Mouse (Mus musculus): Measurements from ENCODE around the gene Hjurp. TPM values are rescaled to one million over a fixed set of nuclear protein-coding genes. Genes with fewer than 3 reads are reported as not detected.

Hjurp gene
- total and polyA plus RNA-seq, 3 experiments: 59.4 to 103 (median 76.3) TPM

- Histone ChIP-seq H3K4me1 (ENCODE audit: control insufficient read depth in 1 of 2, insufficient read depth in 2 of 2, low read length in 2 of 2) (no peaks in the 10 kb centered on the region), H3K27ac (ENCODE audit: control insufficient read depth, low read depth, low read length) (no peak overlapping the region), H3K79me2 (ENCODE audit: control insufficient read depth, insufficient read depth, low read length, poor library complexity) (no peaks in the 10 kb centered on the region), H3K36me3 (ENCODE audit: control insufficient read depth in 1 of 2, insufficient read depth in 2 of 2, low read length in 2 of 2) (no peaks in the 10 kb centered on the region), H3K9me3 (replicated peaks; ENCODE audit: insufficient read depth, low read length) (no peaks in the 10 kb centered on the region), H3K9ac (ENCODE audit: control insufficient read depth, low read depth, low read length, poor library complexity, severe bottlenecking) (no peak overlapping the region), H3K4me3 (ENCODE audit: control insufficient read depth in 1 of 2, insufficient read depth in 1 of 2, low read depth in 2 of 2, low read length in 2 of 2) (no peak overlapping the region), H3K27me3 (ENCODE audit: control insufficient read depth in 1 of 2, insufficient read depth in 2 of 2, low read length in 2 of 2) (no peaks in the 10 kb centered on the region)
- TF ChIP-seq MEF2A (IDR thresholded peaks at IDR 0.05; ENCODE audit: extremely low read depth, insufficient replicate concordance, low read depth, low read length, poor library complexity, severe bottlenecking) (no peak), ELF1 (IDR thresholded peaks at IDR 0.05; ENCODE audit: low read depth, low read length) (no peak), ZNF384 (IDR thresholded peaks at IDR 0.05; ENCODE audit: low read depth, low read length) (no peak), TBP (IDR thresholded peaks at IDR 0.05; ENCODE audit: low read depth, low read length) (no peak), UBTF (IDR thresholded peaks at IDR 0.05; ENCODE audit: borderline replicate concordance, insufficient read depth, low read depth, low read length) (no peak), ZC3H11A (IDR thresholded peaks at IDR 0.05; ENCODE audit: low read depth, low read length) (no peak), POLR2AphosphoS5 (IDR thresholded peaks at IDR 0.05; ENCODE audit: borderline replicate concordance, low read depth, low read length) (no peak), MXI1 (IDR thresholded peaks at IDR 0.05; ENCODE audit: low read depth, low read length) (no peak), SIN3A (IDR thresholded peaks at IDR 0.05; ENCODE audit: low read length) (no peak), BHLHE40 (IDR thresholded peaks at IDR 0.05; ENCODE audit: borderline replicate concordance, low read depth, low read length) (no peak), HCFC1 (IDR thresholded peaks at IDR 0.05; ENCODE audit: low read depth, low read length) (no peak), MAFK (IDR thresholded peaks at IDR 0.05; ENCODE audit: borderline replicate concordance, low read depth, low read length) (no peak), NRF1 (IDR thresholded peaks at IDR 0.05; ENCODE audit: insufficient read depth, low read depth, low read length, poor library complexity, severe bottlenecking) (no peak)
- DNase-seq (ENCODE audit: low read depth, low spot score): no peak
These were observed 8.9 kb upstream of the Hjurp start for GRCm38 (mm10) chr1:88286136-88286845.

- Histone ChIP-seq H3K79me2 (ENCODE audit: control insufficient read depth, insufficient read depth, low read length, poor library complexity) (no peaks in the 10 kb centered on the region), H3K4me3 (ENCODE audit: control insufficient read depth in 1 of 2, insufficient read depth in 1 of 2, low read depth in 2 of 2, low read length in 2 of 2) (no peak overlapping the region), H3K27ac (ENCODE audit: control insufficient read depth, low read depth, low read length) (no peak overlapping the region), H3K9ac (ENCODE audit: control insufficient read depth, low read depth, low read length, poor library complexity, severe bottlenecking) (no peak overlapping the region), H3K4me1 (ENCODE audit: control insufficient read depth in 1 of 2, insufficient read depth in 2 of 2, low read length in 2 of 2) (no peaks in the 10 kb centered on the region), H3K36me3 (ENCODE audit: control insufficient read depth in 1 of 2, insufficient read depth in 2 of 2, low read length in 2 of 2) (no peaks in the 10 kb centered on the region), H3K27me3 (ENCODE audit: control insufficient read depth in 1 of 2, insufficient read depth in 2 of 2, low read length in 2 of 2) (no peaks in the 10 kb centered on the region), H3K9me3 (replicated peaks; ENCODE audit: insufficient read depth, low read length) (no peaks in the 10 kb centered on the region)
- TF ChIP-seq CTCF (IDR thresholded peaks at IDR 0.05 in 2 of 3, conservative IDR thresholded peaks at IDR 0.05 in 1 of 3; ENCODE audit: control insufficient read depth in 1 of 3, insufficient read depth in 1 of 3, low read depth in 2 of 3, low read length in 3 of 3, poor library complexity in 1 of 3, severe bottlenecking in 1 of 3) (no peak), USF1 (IDR thresholded peaks at IDR 0.05; ENCODE audit: low read depth, low read length) (no peak), TAL1 (IDR thresholded peaks at IDR 0.05; ENCODE audit: low read length) (no peak), ZNF384 (IDR thresholded peaks at IDR 0.05; ENCODE audit: low read depth, low read length) (no peak), ELF1 (IDR thresholded peaks at IDR 0.05; ENCODE audit: low read depth, low read length) (no peak), MAZ (IDR thresholded peaks at IDR 0.05; ENCODE audit: low read depth, low read length) (no peak), SMC3 (IDR thresholded peaks at IDR 0.05; ENCODE audit: low read depth, low read length) (no peak), GATA1 (IDR thresholded peaks at IDR 0.05; ENCODE audit: low read depth, low read length) (no peak), ZC3H11A (IDR thresholded peaks at IDR 0.05; ENCODE audit: low read depth, low read length) (no peak), HCFC1 (IDR thresholded peaks at IDR 0.05; ENCODE audit: low read depth, low read length) (no peak), BHLHE40 (IDR thresholded peaks at IDR 0.05; ENCODE audit: borderline replicate concordance, low read depth, low read length) (no peak), E2F4 (IDR thresholded peaks at IDR 0.05; ENCODE audit: borderline replicate concordance, low read depth, low read length) (no peak)
- no peak for DNase-seq (ENCODE audit: low read depth, low spot score)
These were observed 8.2 kb upstream of the Hjurp start for GRCm38 (mm10) chr1:88285652-88286051.
